Comparison of ENCODE assay signal across 9 mouse cellular contexts in the genomic region with DNA sequence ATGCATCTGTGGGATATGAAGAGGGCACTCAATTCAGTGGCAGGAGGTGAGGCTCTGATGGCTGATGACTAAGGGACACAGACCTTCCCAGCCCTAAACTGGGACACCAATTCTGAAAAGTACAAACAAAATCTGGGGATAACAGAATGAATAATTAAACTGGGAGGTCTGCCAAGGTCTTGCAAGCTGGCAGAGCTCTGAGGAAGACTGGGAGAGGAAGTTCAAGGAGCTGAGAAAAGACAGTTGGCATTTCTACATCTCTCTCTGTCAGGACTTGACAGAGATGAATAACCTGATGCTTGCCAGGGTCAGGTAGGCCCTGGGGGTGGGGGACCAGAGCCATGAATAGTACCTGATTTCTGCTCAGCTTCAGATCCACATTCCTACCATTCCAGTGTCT. TPM values are rescaled to one million over a fixed set of nuclear protein-coding genes. Genes with fewer than 3 reads are reported as not detected.
DNase-seq lines count a peak whose midpoint lies in the region; ATAC-seq and TF ChIP-seq lines count a peak whose summit lies in the region.
"Had no signal": no experiment of that assay in that cellular context is flagged by ENCODE, and none has a peak within 500 bp of the region (broad histone marks: within the 10 kb centered on the region; RNA-seq: fewer than 3 reads in every experiment).

No protein-coding gene starts in this region.

- TF ChIP-seq RAD21 in MEL (IDR thresholded peaks at IDR 0.05; ENCODE audit: low read depth, low read length): no peak

- no peaks in the 10 kb centered on the region for H3K79me2 ChIP-seq in MEL (ENCODE audit: control insufficient read depth, insufficient read depth, low read length, poor library complexity)

- H3K4me1 ChIP-seq in kidney, adult 2 months (ENCODE audit: control insufficient read depth, insufficient read depth, low read length): no peaks in the 10 kb centered on the region
- H3K4me1 ChIP-seq in kidney, embryonic 16.5 days (ENCODE audit: insufficient read depth, low read length): peaks cover 11% of the 10 kb centered on the region; the same call in 1 of the 2 replicates
- peaks cover 0 to 5% of the 10 kb centered on the region in 2 experiments; a peak in 1 of 4 replicates for H3K4me1 ChIP-seq in MEL (ENCODE audit: control insufficient read depth in 1 of 2, insufficient read depth in 2 of 2, low read length in 2 of 2)
- H3K4me1 ChIP-seq: stomach, embryonic 15.5 days had no signal

- H3K4me2 ChIP-seq in kidney, embryonic 16.5 days (replicated peaks; ENCODE audit: low read depth, low read length): no peak overlapping the region
- H3K4me2 ChIP-seq: stomach, embryonic 15.5 days had no signal

- no peak for TF ChIP-seq EP300 in MEL (IDR thresholded peaks at IDR 0.05; ENCODE audit: low read depth in 1 of 2, low read length in 2 of 2)

- no peak for TF ChIP-seq CTCF in kidney, adult 2 months (conservative IDR thresholded peaks at IDR 0.05; ENCODE audit: insufficient read depth, insufficient read length, low read depth, low read length)
- no peak for TF ChIP-seq CTCF in MEL (IDR thresholded peaks at IDR 0.05 in 2 of 3, conservative IDR thresholded peaks at IDR 0.05 in 1 of 3; ENCODE audit: control insufficient read depth in 1 of 3, insufficient read depth in 1 of 3, low read depth in 2 of 3, low read length in 3 of 3, poor library complexity in 1 of 3, severe bottlenecking in 1 of 3)
- TF ChIP-seq CTCF in brain, embryonic 14.5 days (IDR thresholded peaks at IDR 0.05; ENCODE audit: borderline replicate concordance, extremely low read depth, insufficient read depth, insufficient read length): no peak

- H3K36me3 ChIP-seq in kidney, adult 2 months (ENCODE audit: control insufficient read depth, insufficient read depth, low read length): no peaks in the 10 kb centered on the region
- H3K36me3 ChIP-seq in kidney, embryonic 16.5 days (ENCODE audit: insufficient read depth, low read length): no peaks in the 10 kb centered on the region
- peaks cover 0 to 6% of the 10 kb centered on the region in 2 experiments; a peak in 2 of 4 replicates for H3K36me3 ChIP-seq in MEL (ENCODE audit: control insufficient read depth in 1 of 2, insufficient read depth in 2 of 2, low read length in 2 of 2)
- H3K36me3 ChIP-seq: stomach, embryonic 15.5 days had no signal

- H3K4me3 ChIP-seq in kidney, adult 2 months (ENCODE audit: insufficient read depth, low read depth, low read length): no peak overlapping the region
- no peak overlapping the region for H3K4me3 ChIP-seq in kidney, embryonic 16.5 days (ENCODE audit: low read length)
- no peak overlapping the region for H3K4me3 ChIP-seq in MEL (ENCODE audit: control insufficient read depth in 1 of 2, insufficient read depth in 1 of 2, low read depth in 2 of 2, low read length in 2 of 2)
- H3K4me3 ChIP-seq: stomach, embryonic 15.5 days had no signal

- H3K9me3 ChIP-seq in kidney, embryonic 16.5 days (ENCODE audit: low read length): no peaks in the 10 kb centered on the region
- no peaks in the 10 kb centered on the region for H3K9me3 ChIP-seq in MEL (replicated peaks; ENCODE audit: insufficient read depth, low read length)
- H3K9me3 ChIP-seq: stomach, embryonic 15.5 days had no signal

- no peaks in the 10 kb centered on the region for H3K27me3 ChIP-seq in kidney, adult 2 months (replicated peaks; ENCODE audit: control insufficient read depth, insufficient read depth, low read length)
- no peaks in the 10 kb centered on the region for H3K27me3 ChIP-seq in kidney, embryonic 16.5 days (ENCODE audit: insufficient read depth, low read length)
- H3K27me3 ChIP-seq in MEL (ENCODE audit: control insufficient read depth in 1 of 2, insufficient read depth in 2 of 2, low read length in 2 of 2): peaks cover 0 to 6% of the 10 kb centered on the region in 2 experiments; a peak in 3 of 4 replicates
- H3K27me3 ChIP-seq: stomach, embryonic 15.5 days had no signal

- H3K27ac ChIP-seq in kidney, adult 2 months (ENCODE audit: insufficient read depth, low read depth, low read length): no peak overlapping the region
- H3K27ac ChIP-seq in kidney, embryonic 16.5 days (ENCODE audit: low read length): no peak overlapping the region
- no peak overlapping the region for H3K27ac ChIP-seq in MEL (ENCODE audit: control insufficient read depth, low read depth, low read length)
- H3K27ac ChIP-seq: stomach, embryonic 15.5 days had no signal

- peak; percentile 55 for DNase-seq in cerebellum, adult 9-10 months
- DNase-seq in cerebellum, adult 11 months: no peak
- DNase-seq in kidney, adult 2 months: peak; percentile 78
- DNase-seq in MEL (ENCODE audit: low read depth, low spot score): peak; percentile 16
- peak; percentile 55 for DNase-seq in brain, embryonic 14.5 days (ENCODE audit: low read depth)
- DNase-seq in spleen, postnatal 14 days (ENCODE audit: low spot score in 2 of 2): no peak
- DNase-seq in right cerebral cortex, postnatal 36 days (ENCODE audit: low spot score in 2 of 2): no peak

- H3K9ac ChIP-seq in kidney, embryonic 16.5 days (replicated peaks; ENCODE audit: low read length): no peak overlapping the region
- no peak overlapping the region for H3K9ac ChIP-seq in MEL (ENCODE audit: control insufficient read depth, low read depth, low read length, poor library complexity, severe bottlenecking)
- H3K9ac ChIP-seq: stomach, embryonic 15.5 days had no signal

- ATAC-seq in kidney, embryonic 16.5 days (ENCODE audit: low FRiP score, low TSS enrichment): no peak

- TF ChIP-seq POLR2A in kidney, adult 2 months (IDR thresholded peaks at IDR 0.05; ENCODE audit: low read depth, low read length): no peak
- TF ChIP-seq POLR2A in MEL (IDR thresholded peaks at IDR 0.05; ENCODE audit: control insufficient read depth in 1 of 2, insufficient read depth in 1 of 2, low read depth in 1 of 2, low read length in 2 of 2, poor library complexity in 1 of 2): no peak
- no peak for TF ChIP-seq POLR2A in brain, embryonic 14.5 days (IDR thresholded peaks at IDR 0.05; ENCODE audit: borderline replicate concordance, extremely low read depth, insufficient read depth, insufficient read length, poor library complexity, severe bottlenecking)

TF ChIP-seq in MEL, 35 proteins besides CTCF, POLR2A, EP300 and RAD21:
- TF ChIP-seq BHLHE40 (IDR thresholded peaks at IDR 0.05; ENCODE audit: borderline replicate concordance, low read depth, low read length) (no peak), MYC (IDR thresholded peaks at IDR 0.05; ENCODE audit: low read depth, low read length) (no peak), JUND (IDR thresholded peaks at IDR 0.05; ENCODE audit: low read depth, low read length) (no peak), CHD2 (IDR thresholded peaks at IDR 0.05; ENCODE audit: low read length) (no peak), MAZ (IDR thresholded peaks at IDR 0.05; ENCODE audit: low read depth, low read length) (no peak)

RNA-seq across cellular contexts. Expression of a gene that starts 8.2 kb away (rescaled TPM):
- polyA plus RNA-seq in kidney, adult 2 months (2012; rRNA removed): 0.16 and 0.34 TPM in 2 replicates
- 4.9 and 6.2 TPM in 2 replicates for polyA plus RNA-seq in kidney, embryonic 16.5 days (2015; fragmentation: Nextera tagmentation; extraction: Ambion mirVana)
- total RNA-seq in MEL (2012; rRNA removed): 7.4 and 8.7 TPM in 2 replicates
- 10 to 100 TPM in 1 of 2 experiments, not detected in 1; 11.1 TPM for polyA plus RNA-seq in MEL (2012; ENCODE audit: insufficient read depth in 1 of 2, insufficient read length in 2 of 2, low read depth in 1 of 2, low replicate concordance in 2 of 2, missing spikeins in 1 of 2)
- polyA plus RNA-seq in brain, embryonic 14.5 days (2012; rRNA removed): 15.5 and 18.0 TPM in 2 replicates

RNA-seq across cellular contexts. Expression of a gene that starts 45.9 kb away (rescaled TPM):
- polyA plus RNA-seq in kidney, adult 2 months (2012; rRNA removed): 2.8 and 3.5 TPM in 2 replicates
- 7.9 and 11.0 TPM in 2 replicates for polyA plus RNA-seq in kidney, embryonic 16.5 days (2015; fragmentation: Nextera tagmentation; extraction: Ambion mirVana)
- 25.4 and 34.1 TPM in 2 replicates for total RNA-seq in MEL (2012; rRNA removed)
- polyA plus RNA-seq in MEL (2012; ENCODE audit: insufficient read depth in 1 of 2, insufficient read length in 2 of 2, low read depth in 1 of 2, low replicate concordance in 2 of 2, missing spikeins in 1 of 2): 10 to 100 TPM in 1 of 2 experiments, not detected in 1; 22.8 TPM
- 7.9 and 12.0 TPM in 2 replicates for polyA plus RNA-seq in brain, embryonic 14.5 days (2012; rRNA removed)

Comparison
In these comparisons a context has a peak if more than half of its experiments do, and no peak if none do; other contexts are left out.
1. DNase-seq: peak in cerebellum, adult 9-10 months (single experiment), kidney, adult 2 months (single experiment), MEL (single experiment) and brain, embryonic 14.5 days (single experiment); none in cerebellum, adult 11 months (single experiment), spleen, postnatal 14 days (0 of 2) and right cerebral cortex, postnatal 36 days (0 of 2).